Mouse (Mus musculus) hindbrain, embryonic 13.5 days (tissue): ENCODE results near the gene Dhx36. TPM values are rescaled to one million over a fixed set of nuclear protein-coding genes. Genes with fewer than 3 reads are reported as not detected.

Source experiments
- ATAC-seq: fragments of 200-750 bp; cut with Nextera tagmentation; 2 replicates; pipeline ENCODE4 v1.8.0; 2017; ENCODE audit warnings: moderate TSS enrichment; ENCODE audit not compliant: low FRiP score
- H3K27ac ChIP-seq: fragments of 300-500 bp; sonication (generic); 2 replicates; pipeline ENCODE4 v1.5.1; 2015; ENCODE audit warnings: inconsistent platforms, mild to moderate bottlenecking, moderate library complexity
- H3K27me3 ChIP-seq: fragments of 300-500 bp; sonication (generic); 2 replicates; pipeline ENCODE4 v1.6.1; 2015; ENCODE audit warnings: mild to moderate bottlenecking, inconsistent platforms
- H3K36me3 ChIP-seq: fragments of 300-500 bp; sonication (generic); 2 replicates; pipeline ENCODE4 v1.6.1; 2015; ENCODE audit warnings: mild to moderate bottlenecking, inconsistent platforms
- H3K4me1 ChIP-seq: fragments of 300-500 bp; sonication (generic); replicated peaks from 2 replicates; pipeline ENCODE4 v1.6.1; 2015; ENCODE audit warnings: inconsistent platforms
- H3K4me2 ChIP-seq: fragments of 300-500 bp; sonication (generic); 2 replicates; pipeline ENCODE4 v1.6.1; 2015; ENCODE audit warnings: inconsistent platforms, mild to moderate bottlenecking, moderate library complexity
- H3K4me3 ChIP-seq: fragments of 300-500 bp; sonication (generic); 2 replicates; pipeline ENCODE4 v1.5.1; 2015; ENCODE audit warnings: mild to moderate bottlenecking, inconsistent platforms
- H3K9ac ChIP-seq: fragments of 300-500 bp; sonication (generic); 2 replicates; pipeline ENCODE4 v1.6.1; 2015; ENCODE audit warnings: mild to moderate bottlenecking, inconsistent platforms
- H3K9me3 ChIP-seq: fragments of 300-500 bp; sonication (generic); 2 replicates; pipeline ENCODE4 v1.6.1; 2016; ENCODE audit warnings: inconsistent platforms
- WGBS: fragments of 180-500 bp; shearing (Covaris S2); methylation state at CpG from one replicate; pipeline ENCODE4 v1.1.7; 2015; 5-methylcytosine and 5-hydroxymethylcytosine counted together
- polyA plus RNA-seq: library from polyadenylated mRNA; unstranded; fragments of >200 nt; fragmentation: Nextera tagmentation; extraction: Ambion mirVana; gene quantifications from 2 replicates; pipeline ENCODE4 v1.2.1, GENCODE M21; 2015

The Dhx36 gene
- polyA plus RNA-seq = 46.7 and 48.1 TPM in 2 replicates

DNA sequence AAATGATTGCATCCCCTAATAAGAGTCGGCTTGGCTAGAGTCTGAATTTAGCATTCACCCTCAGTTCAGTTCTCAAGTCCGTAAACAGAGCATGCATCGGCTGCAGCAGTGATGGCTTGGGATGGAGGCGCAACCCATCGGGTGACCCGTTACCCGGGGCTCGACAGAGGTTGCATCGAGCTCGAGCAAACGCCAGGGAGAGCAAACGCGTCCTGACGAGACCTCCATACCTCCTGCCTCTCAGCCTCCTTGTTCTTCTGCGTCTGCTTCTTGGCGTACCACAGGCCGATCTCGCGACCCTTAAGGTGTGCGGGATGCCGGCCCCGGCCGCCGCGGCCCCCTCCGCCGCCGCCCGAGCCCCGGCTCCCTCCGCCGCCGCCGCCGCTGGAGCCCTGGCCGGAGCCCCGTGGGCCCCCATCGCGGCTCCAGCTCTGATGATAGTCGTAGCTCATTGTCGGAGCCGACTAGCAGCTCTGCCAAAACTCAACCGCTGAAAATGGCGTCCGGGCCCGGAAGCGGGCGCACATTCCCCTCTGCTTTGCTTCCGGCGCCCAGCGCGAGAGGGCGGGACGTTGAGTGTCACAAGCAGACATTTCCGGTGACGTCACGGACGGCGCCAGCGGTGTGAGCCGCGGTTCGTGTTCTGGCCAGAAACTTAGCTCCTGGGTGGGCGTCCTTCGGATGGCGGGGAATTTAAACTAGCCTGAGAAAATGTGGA lies at the start of gene Dhx36:
Dhx36 (minus strand) TSS at position 517 of the 718 bp plus-strand sequence.
- Histone ChIP-seq H3K27me3 (no peaks in the 10 kb centered on the region), H3K9me3 (no peaks in the 10 kb centered on the region), H3K4me1 (peaks cover 18% of the 10 kb centered on the region), H3K9ac (peak within 1 kb of the TSS; percentile 94), H3K27ac (peak within 1 kb of the TSS; percentile 98), H3K36me3 (no peaks in the 10 kb centered on the region), H3K4me2 (peak within 1 kb of the TSS; percentile 73), H3K4me3 (peak within 1 kb of the TSS; percentile 92)
- under 1% methylated on average over 66 of the region's 66 CpGs for WGBS
- ATAC-seq = peak; percentile 99

DNA sequence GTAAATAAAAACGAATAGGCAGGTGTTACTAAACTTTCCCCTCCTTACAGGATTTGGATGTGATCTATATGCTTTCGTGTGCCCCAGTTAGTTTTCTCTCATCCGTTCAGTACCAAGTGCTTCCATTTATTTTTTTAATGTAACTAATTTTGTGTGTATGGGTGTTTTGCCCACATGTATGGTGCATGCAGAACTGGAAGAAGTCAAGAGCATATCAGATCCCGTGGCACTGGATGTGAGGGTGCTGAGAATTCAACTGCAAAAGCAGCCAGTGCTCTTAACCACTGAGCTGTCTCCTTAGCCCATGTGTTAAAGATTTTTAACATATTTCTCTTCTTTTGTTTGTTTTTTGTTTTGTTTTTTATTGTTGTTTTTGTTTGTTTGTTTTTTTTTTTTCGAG lies 20.8 kb upstream of the Dhx36 start:
- 0 out of 2 replicates have a peak, but pooled peaks have one; percentile 36 for ATAC-seq
- Histone ChIP-seq H3K27ac (no peak overlapping the region), H3K4me2 (no peak overlapping the region), H3K27me3 (no peaks in the 10 kb centered on the region), H3K4me1 (no peaks in the 10 kb centered on the region), H3K4me3 (no peak overlapping the region), H3K9me3 (no peaks in the 10 kb centered on the region), H3K36me3 (no peaks in the 10 kb centered on the region), H3K9ac (no peak overlapping the region)
- WGBS = 79% methylated on average over 5 of the region's 5 CpGs

DNA sequence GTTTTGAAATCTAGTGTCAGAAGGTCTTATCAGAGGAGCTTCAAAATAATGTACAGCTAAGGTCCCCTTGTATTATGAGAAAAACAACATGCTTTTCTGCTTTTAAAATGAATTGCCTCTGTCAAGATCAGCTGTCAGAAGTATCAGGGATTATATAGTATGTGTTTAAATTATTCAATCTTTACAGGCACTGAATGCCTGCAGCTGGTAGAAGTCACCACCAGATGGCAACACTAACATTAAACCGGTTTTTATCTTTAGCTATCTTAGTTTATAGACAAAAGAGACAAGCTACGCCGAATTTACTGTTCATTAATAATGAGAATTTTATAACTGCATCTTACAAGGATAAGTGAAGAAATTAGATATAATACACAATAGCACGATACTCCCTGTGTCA lies 20.4 kb upstream of the Dhx36 start:
- Histone ChIP-seq H3K27ac (no peak overlapping the region), H3K9ac (no peak overlapping the region), H3K4me2 (no peak overlapping the region), H3K4me1 (no peaks in the 10 kb centered on the region), H3K27me3 (no peaks in the 10 kb centered on the region), H3K36me3 (no peaks in the 10 kb centered on the region), H3K9me3 (no peaks in the 10 kb centered on the region), H3K4me3 (no peak overlapping the region)
- ATAC-seq = 0 out of 2 replicates have a peak, but pooled peaks have one; percentile 36
- WGBS = 36% methylated on average over 4 of the region's 4 CpGs

DNA sequence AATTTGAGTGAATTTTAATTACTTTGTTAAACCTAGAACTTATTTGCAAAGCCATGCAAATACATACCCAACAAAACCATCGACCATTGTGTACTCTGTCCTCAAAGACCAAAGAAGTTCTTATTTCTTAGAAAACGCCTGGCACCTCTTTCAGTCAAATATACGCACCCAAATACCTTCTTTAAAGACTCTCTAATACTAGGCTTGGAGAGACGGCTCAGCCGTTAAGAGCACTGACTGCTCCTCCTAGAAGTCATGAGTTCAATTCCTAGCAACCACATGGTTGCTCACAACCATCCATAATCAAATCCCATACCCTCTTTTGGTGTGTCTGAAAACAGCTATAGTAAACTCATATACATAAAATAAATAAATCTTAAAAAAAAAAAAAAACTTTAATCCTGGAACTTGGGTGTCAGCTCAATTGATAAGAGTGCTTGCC lies 423 bp upstream of the Dhx36 start:
- no peaks in the 10 kb centered on the region for H3K36me3 ChIP-seq
- peak overlapping the region; percentile 92 for H3K4me3 ChIP-seq
- no peak overlapping the region for H3K27ac ChIP-seq
- H3K27me3 ChIP-seq = no peaks in the 10 kb centered on the region
- ATAC-seq = no peak; the same call in 1 of the 2 replicates
- H3K9ac ChIP-seq = no peak overlapping the region
- no peaks in the 10 kb centered on the region for H3K9me3 ChIP-seq
- peaks cover 18% of the 10 kb centered on the region for H3K4me1 ChIP-seq
- WGBS = 40% methylated on average over 5 of the region's 5 CpGs
- peak overlapping the region; percentile 73 for H3K4me2 ChIP-seq

DNA sequence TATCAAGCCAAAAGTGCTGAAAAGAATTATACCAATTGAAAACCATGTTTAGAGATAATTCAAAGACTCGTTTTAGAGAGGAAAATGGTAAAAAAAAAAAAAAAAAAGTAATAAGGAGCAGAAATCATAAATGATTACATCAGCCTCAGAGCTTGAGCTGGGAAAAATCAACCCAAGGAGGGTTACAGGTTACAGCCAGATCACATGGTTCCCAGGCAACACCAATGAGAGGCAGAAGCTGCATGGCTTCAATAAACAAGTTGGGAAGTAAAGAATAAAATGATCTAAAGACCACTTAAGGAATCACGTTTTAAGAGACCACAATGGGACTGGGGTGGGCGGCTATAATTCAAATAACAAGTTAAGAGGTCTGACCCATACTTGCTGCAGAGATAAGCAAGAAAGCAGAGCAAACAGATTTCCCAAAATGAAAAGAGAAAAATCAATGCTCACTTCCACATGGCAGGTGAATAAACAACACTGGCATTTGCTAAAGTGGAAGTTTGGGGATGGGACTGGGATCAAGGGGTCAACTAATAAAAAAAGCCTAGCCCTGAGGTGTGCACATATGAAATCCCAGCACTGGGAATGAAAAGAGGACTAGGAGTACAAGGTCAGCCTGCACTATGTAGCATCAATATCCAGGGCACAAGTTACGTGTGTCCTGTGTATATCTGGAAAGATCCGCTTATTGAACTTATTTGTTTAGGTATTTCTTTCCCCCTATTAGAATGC lies 1.5 kb downstream of the Dhx36 start:
- ATAC-seq = no peak
- Histone ChIP-seq H3K4me1 (peaks cover 18% of the 10 kb centered on the region), H3K4me3 (peak overlapping the region; percentile 92), H3K27me3 (no peaks in the 10 kb centered on the region), H3K27ac (no peak overlapping the region), H3K4me2 (peak overlapping the region; percentile 73), H3K9me3 (no peaks in the 10 kb centered on the region), H3K36me3 (peaks cover 11% of the 10 kb centered on the region), H3K9ac (peak overlapping the region; percentile 94)
- 84% methylated on average over 5 of the region's 5 CpGs for WGBS

DNA sequence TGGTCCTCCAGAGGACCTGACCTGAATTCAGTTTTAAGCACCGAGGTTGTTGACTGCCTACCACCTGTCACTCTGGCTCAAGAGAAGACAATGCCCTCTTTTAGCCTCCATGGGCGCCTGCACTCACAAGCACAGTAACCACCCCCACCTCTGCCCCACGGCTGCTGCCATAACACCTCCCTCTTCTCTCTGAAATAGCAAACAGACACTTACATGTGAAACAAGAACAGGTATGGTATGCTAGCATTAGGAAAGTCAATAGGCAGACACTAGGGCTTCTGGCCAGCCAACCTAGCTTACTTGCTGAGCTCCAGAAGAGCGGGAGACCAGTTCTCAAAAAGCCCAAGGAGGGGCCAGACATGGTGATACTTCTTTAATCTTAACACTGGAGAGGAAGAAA lies 7.5 kb downstream of the Dhx36 start:
- H3K4me3 ChIP-seq = no peak overlapping the region
- H3K27me3 ChIP-seq = no peaks in the 10 kb centered on the region
- no peaks in the 10 kb centered on the region for H3K4me1 ChIP-seq
- H3K9me3 ChIP-seq = no peaks in the 10 kb centered on the region
- H3K9ac ChIP-seq = no peak overlapping the region
- peaks cover 49% of the 10 kb centered on the region for H3K36me3 ChIP-seq
- no peak for ATAC-seq
- H3K4me2 ChIP-seq = no peak overlapping the region
- 78% methylated on average over 4 of the region's 4 CpGs for WGBS
- H3K27ac ChIP-seq = no peak overlapping the region

DNA sequence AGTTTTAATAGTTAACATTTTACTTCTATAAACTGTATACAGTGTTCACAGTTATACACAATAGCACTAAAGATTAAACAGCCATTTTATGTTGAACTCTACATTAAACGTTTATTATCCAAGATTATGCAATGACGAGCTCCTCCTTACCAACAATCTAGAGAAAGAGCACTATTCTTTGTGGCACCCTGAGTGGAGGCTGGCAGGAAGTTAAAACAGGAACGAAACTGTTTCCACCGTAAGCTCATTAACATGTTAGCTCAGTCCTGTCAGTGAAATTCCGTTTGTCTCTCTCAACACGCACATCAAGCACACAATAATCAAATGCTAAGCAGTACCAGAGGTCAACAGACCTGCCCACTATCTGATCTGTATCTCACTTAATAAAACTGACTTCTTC lies 14.2 kb downstream of the Dhx36 start:
- H3K4me1 ChIP-seq = no peaks in the 10 kb centered on the region
- H3K27ac ChIP-seq = no peak overlapping the region
- H3K4me2 ChIP-seq = no peak overlapping the region
- WGBS = 83% methylated on average over 6 of the region's 6 CpGs
- H3K9ac ChIP-seq = no peak overlapping the region
- H3K27me3 ChIP-seq = no peaks in the 10 kb centered on the region
- H3K9me3 ChIP-seq = no peaks in the 10 kb centered on the region
- ATAC-seq = no peak
- H3K4me3 ChIP-seq = no peak overlapping the region
- peaks cover 64% of the 10 kb centered on the region for H3K36me3 ChIP-seq

DNA sequence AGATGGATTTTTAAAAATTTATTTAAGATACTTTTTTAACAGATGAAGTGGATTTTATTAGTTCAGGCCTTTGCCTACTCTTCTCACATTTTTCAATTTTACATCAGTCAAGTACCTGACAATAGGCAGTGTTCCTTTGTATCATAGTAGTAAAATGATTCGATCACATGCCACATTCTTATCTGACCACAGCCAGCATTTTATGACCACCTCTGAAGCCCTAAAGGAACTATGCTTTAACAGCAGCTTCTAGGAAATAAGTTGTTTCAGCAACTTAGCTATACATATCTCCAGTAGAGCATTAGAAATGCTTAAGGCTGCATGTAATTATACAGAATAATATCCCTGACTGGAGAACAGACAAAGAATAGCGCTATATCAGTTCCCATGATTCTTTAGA lies 22.5 kb downstream of the Dhx36 start:
- Histone ChIP-seq H3K4me3 (no peak overlapping the region), H3K27ac (no peak overlapping the region), H3K4me2 (no peak overlapping the region), H3K9ac (no peak overlapping the region), H3K36me3 (peaks cover 55% of the 10 kb centered on the region), H3K4me1 (no peaks in the 10 kb centered on the region), H3K9me3 (no peaks in the 10 kb centered on the region), H3K27me3 (no peaks in the 10 kb centered on the region)
- 95% methylated on average over 2 of the region's 2 CpGs for WGBS
- no peak for ATAC-seq

DNA sequence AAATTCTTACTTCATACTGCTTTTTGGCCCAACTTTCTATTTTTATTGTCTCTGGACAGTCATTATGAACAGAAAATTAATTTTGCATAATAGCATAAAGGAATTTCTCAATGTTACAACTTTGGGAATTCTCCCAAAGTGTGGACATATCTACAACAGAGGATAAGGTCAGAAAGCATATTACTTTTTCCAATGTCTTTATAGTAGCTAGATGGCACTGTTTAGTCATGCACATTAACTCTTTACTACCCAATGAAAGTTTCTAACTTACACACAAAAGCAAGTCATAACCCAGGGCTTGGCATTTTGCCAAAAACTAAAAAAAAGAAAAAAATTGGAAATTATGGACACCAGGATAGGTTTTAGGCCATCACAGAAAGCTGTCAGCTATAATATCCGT lies 36.6 kb downstream of the Dhx36 start:
- H3K9me3 ChIP-seq = no peaks in the 10 kb centered on the region
- H3K27ac ChIP-seq = no peak overlapping the region
- no peaks in the 10 kb centered on the region for H3K27me3 ChIP-seq
- no peaks in the 10 kb centered on the region for H3K4me1 ChIP-seq
- peaks cover 77% of the 10 kb centered on the region for H3K36me3 ChIP-seq
- no peak overlapping the region for H3K4me3 ChIP-seq
- no peak overlapping the region for H3K9ac ChIP-seq
- H3K4me2 ChIP-seq = no peak overlapping the region
- 90% methylated on average over 1 of the region's 1 CpGs for WGBS
- ATAC-seq = no peak

DNA sequence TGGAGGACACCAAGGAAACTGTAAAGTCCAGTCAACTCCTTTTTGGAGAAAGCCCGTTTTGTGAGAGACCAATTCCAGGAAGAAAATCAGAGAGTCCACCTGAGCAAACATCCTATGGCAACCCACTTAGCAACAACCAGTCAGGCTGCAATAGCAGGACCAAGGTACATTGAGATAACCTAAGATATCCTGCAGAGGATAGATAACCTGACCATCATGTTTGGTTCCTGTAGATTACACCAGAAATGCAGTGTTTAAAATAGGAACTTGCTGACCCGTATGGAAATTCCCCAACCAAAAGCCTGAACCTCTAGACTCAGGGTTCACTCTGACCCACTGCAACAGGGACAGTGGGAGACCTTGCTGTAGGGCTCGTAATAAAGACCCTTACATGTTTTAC lies 42.5 kb downstream of the Dhx36 start:
- no peaks in the 10 kb centered on the region for H3K4me1 ChIP-seq
- 93% methylated on average over 3 of the region's 3 CpGs for WGBS
- ATAC-seq = no peak

DNA sequence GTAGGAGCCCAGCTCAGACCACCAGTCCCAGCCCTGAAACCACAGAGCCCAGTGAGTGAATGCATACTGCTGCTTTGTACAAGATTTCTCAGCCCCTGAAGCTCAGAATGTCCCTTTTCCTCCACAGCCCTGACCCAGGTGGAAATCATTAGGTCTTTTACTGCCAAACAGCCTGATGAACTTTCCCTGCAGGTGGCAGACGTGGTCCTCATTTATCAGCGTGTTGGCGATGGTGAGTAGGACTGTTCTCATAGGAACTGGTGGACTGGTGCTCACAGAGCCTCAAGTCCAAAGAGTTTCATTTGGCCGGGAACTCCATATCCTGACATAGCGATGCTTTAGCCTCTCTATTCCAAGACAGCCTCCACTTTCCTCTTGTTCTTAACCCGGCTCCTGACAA lies 47.3 kb downstream of the Dhx36 start:
- H3K4me1 ChIP-seq = peaks cover 15% of the 10 kb centered on the region
- H3K9ac ChIP-seq = no peak overlapping the region
- no peak overlapping the region for H3K4me2 ChIP-seq
- H3K9me3 ChIP-seq = no peaks in the 10 kb centered on the region
- ATAC-seq = no peak
- no peaks in the 10 kb centered on the region for H3K27me3 ChIP-seq
- 80% methylated on average over 6 of the region's 6 CpGs for WGBS
- no peak overlapping the region for H3K4me3 ChIP-seq
- H3K36me3 ChIP-seq = peaks cover 45% of the 10 kb centered on the region
- no peak overlapping the region for H3K27ac ChIP-seq

More for the DNA sequence above, 42.5 kb downstream of the Dhx36 start:
- Histone ChIP-seq H3K4me2 (no peak overlapping the region), H3K36me3 (peaks cover 80% of the 10 kb centered on the region), H3K27ac (no peak overlapping the region), H3K9ac (no peak overlapping the region), H3K9me3 (no peaks in the 10 kb centered on the region), H3K27me3 (no peaks in the 10 kb centered on the region), H3K4me3 (no peak overlapping the region)

DNA sequence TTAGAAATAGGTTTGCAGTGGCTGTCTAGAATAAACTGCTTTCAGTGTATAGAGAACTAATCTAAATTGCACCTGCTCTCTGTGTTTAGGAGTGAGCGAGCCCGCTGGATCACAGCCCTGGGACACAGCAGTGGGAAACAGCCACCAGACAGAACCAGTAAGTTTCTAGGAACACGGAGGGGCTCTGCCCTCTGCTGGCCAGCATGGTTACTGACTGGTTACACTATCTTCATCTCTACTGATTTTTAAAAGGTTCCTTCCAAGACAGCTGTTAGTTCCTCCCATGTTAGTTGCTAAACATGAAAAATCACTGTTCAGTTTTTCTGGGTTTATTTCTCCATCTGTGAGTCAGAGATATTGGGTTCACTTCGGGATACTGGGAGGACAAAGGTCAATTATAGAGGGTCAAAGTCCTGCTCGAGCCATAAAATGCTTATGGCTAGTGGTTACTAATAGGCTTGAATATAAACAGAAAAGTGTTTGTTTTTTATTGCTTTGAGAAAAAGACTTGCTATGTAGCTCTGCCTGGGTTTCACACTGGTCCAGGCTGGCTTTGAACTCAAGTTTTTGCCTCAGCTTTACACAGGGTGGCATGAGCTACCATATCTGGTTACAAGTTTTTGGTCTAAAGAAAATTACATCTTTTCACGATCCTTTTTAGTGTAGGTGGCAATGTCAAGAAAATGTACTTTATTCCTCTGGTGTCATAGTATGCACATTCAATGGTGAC lies 48.4 kb downstream of the Dhx36 start:
- Histone ChIP-seq H3K27me3 (no peaks in the 10 kb centered on the region), H3K9me3 (no peaks in the 10 kb centered on the region), H3K27ac (no peak overlapping the region), H3K4me2 (no peak overlapping the region), H3K4me1 (peaks cover 24% of the 10 kb centered on the region), H3K36me3 (peaks cover 34% of the 10 kb centered on the region), H3K4me3 (no peak overlapping the region), H3K9ac (no peak overlapping the region)
- ATAC-seq = peak; percentile 38
- WGBS = 45% methylated on average over 6 of the region's 6 CpGs
